Mouse (Mus musculus): ENCODE measurements around the gene Ccdc142. TPM values are rescaled to one million over a fixed set of nuclear protein-coding genes. Genes with fewer than 3 reads are reported as not detected.

Ccdc142 gene
- polyA plus RNA-seq (2017; shearing (Covaris generic)): not detected

DNA sequence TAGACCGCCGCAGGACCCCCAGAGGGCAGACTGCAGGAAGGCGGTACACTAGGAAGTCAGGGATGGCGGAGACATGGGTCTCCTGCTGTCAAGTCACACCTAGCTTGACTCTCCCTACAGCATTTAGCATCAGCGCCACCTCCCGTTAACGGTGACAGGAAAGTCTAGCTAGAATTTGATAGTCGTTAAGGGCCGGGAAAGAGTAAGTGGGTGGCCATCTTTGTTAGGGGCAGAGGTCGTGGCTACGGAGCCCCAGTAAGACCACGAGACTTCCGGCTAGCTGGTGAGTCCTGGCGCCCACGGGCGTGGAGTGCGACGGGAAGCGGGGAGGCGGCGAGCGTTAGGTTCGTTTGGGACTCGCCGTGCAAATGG lies at the start of gene Ccdc142, which contains the start of gene Gm42688:
TSS of gene Ccdc142 (plus strand) at position 286 of the 372 bp plus-strand sequence.
TSS of gene Gm42688 (plus strand) at position 302 of the 372 bp plus-strand sequence.
- peak; percentile 86 for ATAC-seq

DNA sequence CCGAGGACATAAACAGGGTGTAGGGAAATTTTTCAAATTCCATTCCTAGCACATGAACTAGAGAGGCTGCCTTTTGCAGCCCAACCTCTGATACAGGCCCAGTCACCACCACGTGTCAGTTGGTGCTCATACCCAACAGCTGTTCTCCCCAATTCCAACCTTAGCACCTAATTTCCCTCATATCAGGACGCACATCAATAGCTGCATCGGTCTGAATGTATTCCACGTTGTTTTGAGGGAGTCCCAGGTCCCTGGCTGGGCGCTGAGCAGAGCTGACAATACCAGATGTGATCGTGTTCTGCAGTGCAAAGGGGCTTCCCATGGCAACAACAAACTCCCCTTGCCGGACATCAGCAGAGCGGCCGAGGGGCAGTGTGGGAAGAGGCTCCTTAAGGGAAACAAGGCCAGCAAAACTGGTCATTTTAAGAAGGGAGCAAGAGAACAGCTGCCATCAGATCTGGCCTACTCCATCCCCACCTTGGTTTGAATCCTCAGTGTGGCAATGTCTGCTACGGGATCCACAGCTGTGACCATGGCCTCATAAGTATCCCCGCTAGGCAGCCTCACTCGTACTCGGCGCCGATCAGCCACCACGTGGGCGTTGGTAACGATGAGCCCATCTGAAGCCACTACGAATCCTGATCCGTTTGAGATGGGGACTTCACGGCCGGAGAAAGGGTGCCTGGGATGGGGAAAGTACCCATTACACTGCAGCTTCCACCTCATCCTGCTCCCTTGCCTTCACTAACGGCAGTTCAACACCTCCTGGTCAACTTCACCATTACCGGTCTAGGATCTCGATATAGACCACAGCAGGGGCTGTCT lies 48.1 kb upstream of the Ccdc142 start:
- peak; percentile 9 for ATAC-seq

DNA sequence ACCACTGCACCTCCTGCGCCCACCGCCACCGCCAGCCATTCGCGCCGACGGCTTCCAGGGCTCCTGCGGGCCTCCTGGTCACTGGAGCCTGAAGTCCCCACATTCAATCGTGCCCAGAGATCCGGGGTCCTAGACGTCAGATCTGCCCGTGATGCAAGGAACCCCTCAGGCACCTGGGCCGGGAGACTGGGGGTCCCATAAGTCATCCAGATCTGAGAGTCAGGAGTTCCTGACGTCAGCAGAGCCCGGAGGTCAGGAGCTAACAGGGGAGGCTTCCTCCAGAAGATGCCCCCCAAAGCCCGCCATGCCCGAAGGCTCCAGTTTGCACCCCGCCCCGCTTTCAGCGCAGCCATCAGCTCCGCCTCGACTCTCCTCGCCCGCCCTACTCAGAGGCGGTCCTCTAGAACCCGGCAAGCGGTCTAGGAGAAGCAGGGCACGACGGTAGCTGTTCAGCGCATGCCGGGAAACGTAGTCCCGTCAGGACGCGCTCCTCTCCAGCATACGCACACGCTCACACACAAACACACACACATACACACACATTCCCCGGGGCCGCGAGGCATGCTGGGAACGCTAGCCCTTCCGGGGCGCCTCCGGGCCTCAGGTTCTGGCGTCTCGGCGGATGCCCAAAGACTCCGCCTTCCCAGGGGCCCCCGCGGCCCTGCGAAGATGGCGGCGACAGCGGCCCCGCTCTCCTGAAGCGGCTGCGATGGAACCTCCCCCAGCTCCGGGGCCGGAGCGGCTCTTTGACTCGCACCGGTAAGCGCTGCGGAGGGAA lies 47.1 kb upstream of the Ccdc142 start, which contains the start of gene Aup1:
TSS of gene Aup1 (plus strand) at position 448 of the 778 bp plus-strand sequence.
- ATAC-seq: peak; percentile 94

DNA sequence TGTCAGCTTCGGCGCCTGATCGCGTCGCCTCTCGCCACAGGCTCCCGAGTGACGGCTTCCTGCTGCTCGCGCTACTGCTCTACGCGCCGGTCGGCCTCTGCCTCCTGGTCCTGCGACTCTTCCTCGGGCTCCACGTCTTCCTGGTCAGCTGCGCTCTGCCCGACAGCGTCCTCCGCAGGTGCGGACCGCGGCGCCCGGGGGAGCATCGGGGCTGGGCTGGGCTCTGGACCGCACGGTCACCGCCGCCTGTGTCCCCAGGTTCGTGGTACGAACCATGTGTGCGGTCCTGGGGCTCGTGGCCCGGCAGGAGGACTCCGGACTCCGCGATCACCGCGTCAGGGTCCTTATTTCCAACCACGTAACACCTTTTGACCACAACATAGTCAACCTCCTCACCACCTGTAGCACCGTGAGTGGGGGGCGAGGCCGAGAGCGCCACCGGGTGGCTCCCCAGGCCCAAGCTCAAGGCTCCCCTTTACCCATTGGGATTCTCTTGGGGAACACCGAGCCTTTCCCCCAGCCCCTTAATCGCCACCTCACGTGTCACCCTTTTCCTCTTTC lies 46.5 kb upstream of the Ccdc142 start, which contains the start of gene Htra2:
TSS of gene Htra2 (minus strand) at position 403 of the 561 bp plus-strand sequence.
- ATAC-seq: peak; percentile 7

DNA sequence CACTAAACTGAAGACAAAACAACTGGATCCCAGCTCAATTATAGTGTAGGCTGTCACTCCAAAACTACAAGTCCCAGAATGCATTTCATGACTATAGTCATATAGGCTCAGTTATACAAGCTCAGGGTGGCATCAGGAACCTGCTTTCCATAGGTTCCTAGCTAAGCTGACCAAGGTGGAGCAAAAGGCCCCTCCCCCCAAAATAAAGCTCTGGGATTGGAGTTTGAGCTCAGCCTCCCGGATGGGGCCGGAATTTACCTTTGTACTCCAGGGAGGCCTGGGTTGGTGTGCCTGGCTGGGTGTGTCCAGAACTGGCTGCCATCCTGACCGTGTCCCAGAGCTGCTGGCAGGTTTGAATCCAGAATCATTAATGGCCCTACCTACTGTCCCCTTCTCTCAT lies 43.6 kb upstream of the Ccdc142 start, which contains the start of gene Dqx1:
TSS of gene Dqx1 (plus strand) at position 55 of the 400 bp plus-strand sequence.
- ATAC-seq: no peak

DNA sequence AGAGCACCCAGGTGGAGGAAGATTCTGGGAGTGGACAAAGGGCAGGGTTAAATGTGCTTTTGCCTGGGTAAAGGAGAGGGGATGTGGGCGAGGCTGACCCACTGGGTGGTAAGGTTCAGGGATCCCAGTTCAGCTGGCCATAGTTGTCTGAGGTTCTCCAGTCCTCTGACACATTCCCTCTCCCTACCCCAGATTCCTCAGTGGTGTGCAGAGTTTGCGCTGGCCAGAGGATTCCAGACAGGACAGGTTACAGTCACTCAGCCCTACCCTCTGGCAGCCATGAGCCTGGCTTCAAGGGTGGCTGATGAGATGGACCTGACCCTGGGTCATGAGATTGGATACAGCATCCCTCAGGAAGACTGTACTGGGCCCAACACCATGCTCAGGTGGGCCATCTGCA lies 42.7 kb upstream of the Ccdc142 start:
- ATAC-seq: no peak

DNA sequence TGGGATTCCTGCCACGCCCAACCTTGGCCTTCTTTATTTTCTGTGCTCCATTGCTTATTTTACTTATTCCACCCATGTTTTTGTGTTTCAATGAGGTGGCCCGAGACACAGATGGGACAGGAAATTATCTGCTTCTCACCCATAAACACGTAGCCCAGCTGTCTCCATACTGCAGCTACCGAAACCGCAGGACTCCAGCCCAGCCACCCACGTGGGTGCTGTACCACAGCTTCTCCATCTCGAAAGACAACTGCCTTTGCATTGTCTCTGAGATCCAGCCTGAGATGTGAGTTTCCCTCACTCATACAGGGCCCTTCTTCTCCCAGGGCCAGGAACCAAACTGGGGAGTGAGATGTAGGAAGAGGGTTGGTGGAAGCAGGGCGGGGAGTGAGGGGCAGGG lies 35.4 kb upstream of the Ccdc142 start:
- peak; percentile 41 for ATAC-seq

DNA sequence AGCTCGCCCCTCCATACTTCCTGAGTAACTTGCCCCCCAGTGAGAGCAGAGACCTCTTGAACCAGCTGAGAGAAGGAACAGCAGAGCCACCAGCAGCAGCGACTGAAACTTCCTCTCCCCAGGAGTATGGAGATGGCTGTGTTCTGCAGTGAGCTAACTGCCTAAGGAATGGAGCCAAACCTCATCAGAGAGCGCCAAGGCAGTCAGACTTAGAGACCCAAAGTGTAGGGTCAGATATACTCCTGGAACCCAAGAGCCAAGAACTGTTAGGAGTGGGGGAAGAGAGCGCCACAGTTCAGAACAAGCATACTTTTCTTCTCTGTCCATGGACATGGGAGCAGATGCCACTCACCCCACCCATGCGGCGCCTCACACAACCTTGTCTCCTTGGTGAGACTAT lies 35.0 kb upstream of the Ccdc142 start:
- no peak for ATAC-seq

DNA sequence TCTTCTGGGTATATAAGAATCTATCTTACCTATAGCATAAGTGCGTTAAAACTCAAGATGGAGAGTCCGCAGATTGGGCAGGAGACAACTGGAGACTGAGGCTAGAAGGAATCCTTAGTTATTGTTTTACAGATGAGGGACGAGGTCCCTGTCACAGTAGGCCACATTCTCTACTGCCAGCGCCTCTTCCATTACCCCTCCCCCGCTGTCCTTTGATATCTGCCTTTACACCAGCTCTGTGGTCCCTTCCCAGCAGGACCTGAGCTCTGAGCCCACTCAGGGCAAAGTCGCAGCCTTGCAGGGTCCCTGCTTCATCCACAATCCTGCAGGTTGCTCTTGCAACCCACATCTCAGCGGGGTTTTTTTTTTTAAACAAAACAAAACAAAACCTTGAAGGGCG lies 33.2 kb upstream of the Ccdc142 start:
- no peak for ATAC-seq

DNA sequence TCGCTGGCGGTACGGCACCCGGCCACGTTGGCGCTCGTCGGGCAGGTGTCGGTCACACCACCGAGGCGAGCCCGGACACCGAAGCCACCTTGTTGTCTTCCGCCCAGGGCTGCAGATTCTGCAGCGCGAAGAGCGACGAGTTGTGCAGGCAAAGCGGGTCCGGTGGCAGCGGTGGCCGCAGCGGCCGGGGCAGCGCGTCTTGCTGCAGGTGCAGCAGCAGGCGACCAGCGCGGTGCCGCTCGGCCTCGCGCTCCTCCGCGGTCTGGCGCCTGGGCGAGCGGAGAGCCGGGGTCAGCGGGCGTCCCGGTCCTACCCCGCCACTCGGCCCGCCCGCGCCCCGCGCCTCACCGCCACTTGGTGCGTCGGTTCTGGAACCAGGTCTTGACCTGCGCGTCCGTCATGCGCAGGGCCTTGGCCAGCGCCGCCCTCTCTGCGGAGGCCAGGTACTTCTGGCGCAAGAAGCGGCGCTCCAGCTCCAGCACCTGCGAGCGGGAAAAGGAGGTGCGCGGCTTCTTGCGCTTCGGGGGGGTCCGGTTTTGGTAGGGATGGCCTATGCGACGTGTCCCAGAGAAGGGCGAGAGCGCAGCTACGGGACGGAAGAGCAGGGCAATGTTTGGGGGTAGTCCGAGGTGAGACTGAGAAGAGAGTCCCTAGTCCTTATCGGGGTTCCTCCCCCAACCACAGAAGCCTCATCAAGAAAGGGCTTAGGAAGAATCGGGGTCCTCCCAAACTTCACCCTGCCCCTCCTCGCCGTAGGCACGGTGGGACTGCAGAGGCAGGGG lies 32.5 kb upstream of the Ccdc142 start:
- ATAC-seq: no peak

DNA sequence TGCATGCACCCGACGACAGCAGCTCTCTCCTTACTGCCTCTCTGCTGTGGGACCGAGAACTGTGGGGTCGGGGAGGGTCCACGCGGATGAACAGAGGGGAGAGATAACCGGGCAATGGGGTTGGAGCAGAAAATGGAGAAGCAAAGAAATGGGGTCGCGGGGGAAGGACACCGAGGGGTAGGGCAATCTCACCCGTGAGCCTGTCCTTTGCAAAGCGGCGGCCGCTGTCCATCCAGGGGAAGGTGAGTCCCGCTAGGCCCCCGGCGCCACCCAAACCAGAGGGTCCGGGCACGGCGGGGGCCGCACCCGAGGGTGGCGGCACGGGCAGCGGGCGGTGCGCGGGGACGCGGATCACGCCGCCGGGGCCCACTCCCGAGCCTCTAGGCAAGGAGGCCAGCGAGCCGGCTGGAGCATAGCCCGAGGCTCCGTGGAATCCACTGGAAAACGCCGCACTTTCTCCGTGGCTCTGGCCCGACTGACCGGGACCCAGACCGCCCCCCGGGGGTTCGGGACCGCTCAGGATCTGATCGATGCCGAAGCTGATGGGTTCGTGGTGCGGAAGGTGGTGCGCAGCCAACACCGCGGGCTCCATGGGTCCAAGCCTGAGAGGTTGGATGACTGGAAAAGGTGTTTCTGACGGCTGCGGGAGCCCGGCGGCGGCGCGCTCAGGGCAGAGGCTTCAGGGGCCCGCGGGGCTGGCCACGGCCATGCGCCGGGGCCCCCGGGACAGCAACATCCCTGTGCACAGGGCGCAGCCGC lies 31.7 kb upstream of the Ccdc142 start:
- ATAC-seq: no peak

DNA sequence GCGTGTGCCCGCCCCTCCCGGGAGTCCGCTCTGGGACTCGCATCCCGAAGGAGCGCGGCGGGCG lies 31.3 kb upstream of the Ccdc142 start, which contains the start of gene Tlx2:
TSS of gene Tlx2 (minus strand) at position 47 of the 64 bp plus-strand sequence.
- ATAC-seq: no peak

DNA sequence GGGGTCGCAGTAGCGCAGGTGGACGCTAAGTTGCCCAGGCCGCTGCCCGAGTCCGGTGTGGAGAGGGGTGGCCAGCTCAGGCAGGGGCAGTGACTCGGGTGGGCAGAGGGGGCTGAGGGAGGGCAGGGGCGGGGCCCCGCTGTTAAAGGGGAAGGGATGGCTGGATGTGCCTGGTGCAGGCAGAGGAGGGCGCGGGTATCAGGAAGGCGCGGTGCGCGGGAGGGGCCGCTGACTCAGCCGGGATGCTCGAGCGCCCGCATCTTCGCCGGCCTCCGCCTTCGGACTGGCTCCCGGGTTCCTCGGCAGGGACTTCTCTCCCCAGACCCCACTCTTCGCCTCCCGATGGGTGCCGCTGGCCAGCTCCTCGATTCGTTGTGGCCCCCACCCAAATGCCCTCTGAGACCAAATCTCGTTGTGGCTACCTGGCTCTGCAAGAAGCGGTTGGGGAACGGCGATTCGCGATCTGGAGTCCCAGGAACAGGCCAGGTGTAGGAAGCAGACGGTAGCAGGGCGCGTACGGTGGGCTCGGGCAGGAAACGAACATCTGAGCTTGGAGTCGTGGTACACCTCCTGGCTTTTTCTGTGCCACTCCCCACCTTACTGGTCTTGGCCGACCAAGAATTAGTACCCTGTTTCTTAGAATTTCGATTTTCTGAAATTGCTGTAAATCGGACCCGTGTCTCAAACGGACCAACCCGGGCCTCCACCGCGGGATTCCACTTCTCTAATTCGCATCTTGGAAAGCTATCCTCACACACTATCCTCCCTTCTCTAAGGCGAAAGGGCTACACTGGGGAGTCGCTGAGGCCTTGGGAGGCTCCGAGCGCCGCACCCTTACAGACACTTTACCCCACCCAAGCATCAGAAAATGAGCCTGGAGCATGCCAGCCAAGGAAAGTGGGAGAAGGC lies 30.8 kb upstream of the Ccdc142 start:
- no peak for ATAC-seq

DNA sequence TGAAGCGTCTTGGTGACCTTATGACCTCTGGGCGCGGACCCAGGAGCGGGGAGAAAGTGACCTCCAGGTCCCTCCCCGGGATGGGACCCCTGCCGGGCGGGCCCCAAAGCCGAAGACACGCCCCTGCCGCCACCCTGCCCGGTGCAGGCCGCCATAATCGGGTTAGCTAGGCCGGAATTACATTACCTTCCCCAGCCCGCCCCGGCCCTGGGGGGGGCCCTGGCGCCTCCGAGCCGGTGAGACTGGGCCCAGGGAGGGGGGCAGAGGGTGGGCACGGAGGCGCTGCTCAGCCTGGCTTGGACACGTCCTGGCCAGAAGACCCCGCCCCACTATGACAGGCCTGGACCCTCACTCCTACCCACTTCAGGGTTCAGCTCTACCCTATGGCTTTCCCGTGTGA lies 30.2 kb upstream of the Ccdc142 start:
- no peak for ATAC-seq

DNA sequence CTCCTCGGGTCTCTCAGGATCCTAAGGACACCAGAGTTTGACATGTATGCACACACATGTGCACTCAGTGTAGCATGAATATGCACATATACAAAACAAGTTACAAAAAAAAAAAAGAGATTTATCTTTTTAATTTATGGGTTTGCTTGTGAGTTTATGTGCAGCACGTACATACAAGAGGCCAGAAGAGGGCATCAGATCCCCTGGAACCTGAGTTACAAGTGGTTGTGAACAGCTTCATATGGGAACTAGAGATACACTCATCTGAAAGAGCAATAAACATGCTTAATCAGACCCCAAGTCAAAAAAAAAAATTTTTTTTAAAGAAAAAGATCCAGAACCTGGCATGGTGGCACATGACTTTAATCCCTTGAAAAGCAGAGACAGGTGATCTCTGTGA lies 26.4 kb upstream of the Ccdc142 start:
- no peak for ATAC-seq

DNA sequence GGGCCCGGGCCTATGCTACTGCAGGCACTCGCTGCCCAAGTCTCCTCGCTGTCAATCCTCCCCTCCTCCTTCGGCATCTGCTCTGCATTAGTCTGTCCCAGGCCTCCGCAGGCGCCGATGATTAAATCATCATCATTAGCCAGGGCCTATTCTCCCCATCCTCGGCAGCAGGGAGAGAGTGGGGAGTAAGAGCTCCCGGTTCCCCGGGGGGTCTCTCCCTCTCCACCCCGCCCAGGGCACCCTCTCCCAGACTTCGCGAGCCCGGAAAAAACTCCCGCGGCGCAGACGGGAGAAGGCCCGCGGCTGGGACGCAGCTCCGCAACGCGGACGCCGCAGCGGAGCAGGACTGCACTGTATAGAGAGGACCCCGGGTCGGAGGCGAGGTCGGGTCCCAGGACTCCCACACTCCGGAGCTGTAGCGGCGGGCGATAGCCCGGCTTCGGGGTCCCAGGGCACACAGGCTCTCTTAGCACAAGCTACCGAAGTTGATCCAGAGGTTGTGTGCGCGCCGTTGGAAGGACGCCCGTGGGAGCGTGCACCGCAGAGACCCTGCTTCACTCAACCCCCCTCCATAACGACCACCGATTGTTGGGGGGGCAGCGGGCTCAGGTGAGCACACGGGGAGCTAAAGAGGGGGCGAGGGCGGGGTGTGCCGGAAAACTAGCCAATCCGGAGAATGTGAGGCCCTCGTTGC lies 23.6 kb upstream of the Ccdc142 start, which contains the start of gene Pcgf1:
TSS of gene Pcgf1 (plus strand) at position 240 of the 694 bp plus-strand sequence.
- peak; percentile 95 for ATAC-seq

DNA sequence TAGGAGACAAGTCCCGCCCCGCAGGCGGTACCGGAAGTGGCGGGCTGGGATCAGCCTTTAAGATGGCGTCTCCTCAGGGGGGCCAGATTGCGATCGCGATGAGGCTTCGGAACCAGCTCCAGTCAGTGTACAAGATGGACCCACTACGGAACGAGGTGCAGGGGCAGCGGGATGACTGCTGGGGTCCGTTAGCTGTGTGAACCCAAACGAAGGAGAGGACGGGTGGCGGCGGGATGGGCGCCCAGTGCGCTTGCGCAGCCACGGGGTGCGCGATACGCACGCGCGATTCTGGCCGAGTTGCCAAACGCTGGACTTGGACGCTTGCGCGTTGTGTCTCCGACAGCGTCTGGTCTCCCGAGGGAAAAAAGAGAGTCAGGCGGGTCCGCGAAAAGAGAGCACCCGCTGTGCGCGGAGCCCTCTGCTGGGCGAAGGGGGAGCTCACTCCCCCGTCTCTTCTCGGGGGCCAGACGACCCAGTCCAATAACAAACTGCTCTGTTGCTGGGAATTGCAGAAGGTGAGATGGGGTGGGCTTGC lies 23.0 kb upstream of the Ccdc142 start:
- peak; percentile 33 for ATAC-seq

DNA sequence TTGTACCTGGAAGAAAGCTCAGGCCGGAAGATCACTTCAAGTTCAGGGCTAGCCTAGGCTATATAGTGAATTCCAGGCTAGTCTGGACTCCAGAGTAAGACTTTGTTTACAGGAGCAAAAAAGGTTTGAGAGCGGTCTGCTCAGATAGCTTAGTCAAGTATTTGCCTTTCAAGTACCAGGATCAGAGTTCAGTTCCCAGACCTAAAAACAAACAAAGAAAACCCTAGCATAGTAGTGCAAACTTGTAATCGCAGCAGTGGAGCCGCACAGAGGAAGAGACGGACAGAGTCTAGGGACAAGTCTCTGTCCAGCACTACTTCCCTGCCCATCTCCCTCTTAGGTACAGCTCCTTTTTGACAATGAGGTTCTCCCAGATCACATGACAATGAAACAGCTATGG lies 21.2 kb upstream of the Ccdc142 start:
- no peak for ATAC-seq

DNA sequence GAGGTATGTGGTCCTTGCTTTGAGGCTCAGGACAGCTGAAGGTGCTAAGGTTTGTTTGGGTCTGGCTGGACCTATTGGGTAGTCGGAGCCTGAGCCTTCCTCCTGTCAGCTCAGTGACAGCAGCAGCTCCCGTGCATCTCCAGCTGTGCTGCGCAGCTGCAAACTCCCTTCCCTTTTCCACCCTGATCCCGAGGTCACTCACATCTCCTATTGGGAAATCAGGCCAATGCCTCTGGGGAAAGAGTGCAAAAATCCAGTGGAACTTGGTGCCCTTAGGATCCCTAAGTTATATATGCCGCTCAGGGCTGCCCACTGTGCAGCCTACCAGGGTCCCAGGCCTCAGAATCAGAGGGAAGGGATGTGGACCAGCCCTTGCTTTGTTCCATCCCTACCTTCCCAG lies 17.9 kb upstream of the Ccdc142 start:
- ATAC-seq: no peak

DNA sequence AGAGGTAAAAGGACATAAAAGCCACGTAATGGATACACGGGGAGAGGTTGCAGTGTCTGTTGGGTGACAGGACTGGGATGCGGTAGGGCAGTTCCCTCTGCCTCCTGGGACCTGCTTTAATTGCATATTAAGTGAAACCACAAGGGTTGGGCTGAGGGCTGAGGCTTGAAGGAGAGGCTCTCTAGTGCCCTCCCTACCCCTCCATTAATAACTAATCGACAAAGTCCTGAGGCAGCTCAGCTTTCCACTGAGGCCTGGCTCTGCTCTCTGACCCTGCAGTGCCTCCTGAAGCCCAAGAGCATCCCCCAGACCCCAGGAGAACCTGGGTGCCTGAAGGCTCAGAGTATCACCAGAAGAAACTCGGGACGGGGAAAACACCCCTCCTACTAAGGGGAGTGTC lies 16.9 kb upstream of the Ccdc142 start:
- ATAC-seq: no peak

All from activated CD4-positive, CD25-positive, alpha-beta regulatory T cell, adult 4 months (primary cell).